Mouse (Mus musculus) intestine, embryonic 15.5 days (tissue): ENCODE data around the gene Fam43a. TPM values are rescaled to one million over a fixed set of nuclear protein-coding genes. Genes with fewer than 3 reads are reported as not detected.

Source experiments
- ATAC-seq: fragments of 200-750 bp; cut with Nextera tagmentation; 2 replicates; pipeline ENCODE4 v1.8.0; 2017; ENCODE audit warnings: moderate TSS enrichment, moderate library complexity
- H3K27ac ChIP-seq: fragments of 300-500 bp; sonication (generic); 2 replicates; pipeline ENCODE4 v1.5.1; 2015; ENCODE audit warnings: mild to moderate bottlenecking, inconsistent platforms
- H3K27me3 ChIP-seq: fragments of 300-500 bp; sonication (generic); replicated peaks from 2 replicates; pipeline ENCODE4 v1.6.1; 2015; ENCODE audit warnings: inconsistent platforms
- H3K36me3 ChIP-seq: fragments of 300-500 bp; sonication (generic); 2 replicates; pipeline ENCODE4 v1.6.1; 2015; ENCODE audit warnings: inconsistent platforms
- H3K4me1 ChIP-seq: fragments of 300-500 bp; sonication (generic); replicated peaks from 2 replicates; pipeline ENCODE4 v1.6.1; 2015; ENCODE audit warnings: inconsistent platforms
- H3K4me2 ChIP-seq: fragments of 300-500 bp; sonication (generic); replicated peaks from 2 replicates; pipeline ENCODE4 v1.6.1; 2015; ENCODE audit warnings: mild to moderate bottlenecking, inconsistent platforms
- H3K4me3 ChIP-seq: fragments of 300-500 bp; sonication (generic); replicated peaks from 2 replicates; pipeline ENCODE4 v1.5.1; 2015; ENCODE audit warnings: inconsistent platforms
- H3K9ac ChIP-seq: fragments of 300-500 bp; sonication (generic); 2 replicates; pipeline ENCODE4 v1.6.1; 2015; ENCODE audit warnings: inconsistent platforms
- H3K9me3 ChIP-seq: fragments of 300-500 bp; sonication (generic); 2 replicates; pipeline ENCODE4 v1.6.1; 2016; ENCODE audit warnings: inconsistent platforms
- WGBS: fragments of 180-500 bp; shearing (Covaris S2); methylation state at CpG from one replicate; pipeline ENCODE4 v1.1.7; 2015; 5-methylcytosine and 5-hydroxymethylcytosine counted together
- polyA plus RNA-seq: library from polyadenylated mRNA; unstranded; fragments of >200 nt; fragmentation: Nextera tagmentation; extraction: Ambion mirVana; gene quantifications from 2 replicates; pipeline ENCODE4 v1.2.1, GENCODE M21; 2015

Fam43a gene
- polyA plus RNA-seq, 1 experiment from 2014 or later: 12.5 TPM

DNA sequence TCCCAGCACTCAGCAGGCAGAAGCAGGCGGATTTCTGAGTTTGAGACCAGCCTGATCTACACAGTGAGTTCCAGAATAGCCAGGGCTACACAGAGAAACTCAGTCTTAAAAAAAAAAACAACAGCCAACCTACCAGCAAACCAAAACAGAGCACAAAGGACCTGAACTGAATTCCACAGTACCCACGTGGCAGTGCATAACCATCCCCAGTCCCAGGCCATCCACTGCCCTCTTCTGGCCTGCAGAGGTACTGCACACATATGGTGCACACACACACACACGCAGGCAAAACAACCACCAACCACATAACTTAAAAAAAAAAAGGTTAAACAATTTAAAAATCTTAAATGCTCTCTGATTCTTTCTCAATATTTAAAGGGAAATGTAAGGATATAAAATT is 42.7 kb downstream of the Fam43a start:
- H3K27ac ChIP-seq: no peak overlapping the region
- no peaks in the 10 kb centered on the region for H3K4me1 ChIP-seq
- H3K4me2 ChIP-seq: no peak overlapping the region
- H3K36me3 ChIP-seq: no peaks in the 10 kb centered on the region
- 85% methylated on average over 3 of the region's 3 CpGs for WGBS
- no peaks in the 10 kb centered on the region for H3K27me3 ChIP-seq
- H3K4me3 ChIP-seq: no peak overlapping the region
- H3K9ac ChIP-seq: no peak overlapping the region
- no peaks in the 10 kb centered on the region for H3K9me3 ChIP-seq
- no peak for ATAC-seq

DNA sequence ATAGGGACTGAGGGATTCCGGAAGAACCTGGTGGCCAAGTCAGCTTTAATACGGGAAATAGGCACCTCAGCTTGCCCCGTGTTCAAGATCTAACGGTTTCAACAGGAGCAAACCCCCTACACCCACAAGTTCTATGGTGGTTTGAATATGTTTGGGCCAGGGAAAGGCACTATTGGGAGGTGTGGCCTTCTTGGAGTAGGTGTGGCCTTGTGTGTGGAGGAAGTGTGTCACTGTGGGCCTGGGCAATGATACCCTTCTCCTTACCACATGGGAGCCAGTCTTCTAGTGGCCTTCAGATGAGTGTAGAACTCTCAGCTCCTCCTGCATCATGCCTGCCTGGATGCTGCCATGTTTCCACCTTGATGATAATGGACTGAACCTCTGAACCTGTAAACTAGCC is 45.5 kb downstream of the Fam43a start:
- 90% methylated on average over 4 of the region's 4 CpGs for WGBS

DNA sequence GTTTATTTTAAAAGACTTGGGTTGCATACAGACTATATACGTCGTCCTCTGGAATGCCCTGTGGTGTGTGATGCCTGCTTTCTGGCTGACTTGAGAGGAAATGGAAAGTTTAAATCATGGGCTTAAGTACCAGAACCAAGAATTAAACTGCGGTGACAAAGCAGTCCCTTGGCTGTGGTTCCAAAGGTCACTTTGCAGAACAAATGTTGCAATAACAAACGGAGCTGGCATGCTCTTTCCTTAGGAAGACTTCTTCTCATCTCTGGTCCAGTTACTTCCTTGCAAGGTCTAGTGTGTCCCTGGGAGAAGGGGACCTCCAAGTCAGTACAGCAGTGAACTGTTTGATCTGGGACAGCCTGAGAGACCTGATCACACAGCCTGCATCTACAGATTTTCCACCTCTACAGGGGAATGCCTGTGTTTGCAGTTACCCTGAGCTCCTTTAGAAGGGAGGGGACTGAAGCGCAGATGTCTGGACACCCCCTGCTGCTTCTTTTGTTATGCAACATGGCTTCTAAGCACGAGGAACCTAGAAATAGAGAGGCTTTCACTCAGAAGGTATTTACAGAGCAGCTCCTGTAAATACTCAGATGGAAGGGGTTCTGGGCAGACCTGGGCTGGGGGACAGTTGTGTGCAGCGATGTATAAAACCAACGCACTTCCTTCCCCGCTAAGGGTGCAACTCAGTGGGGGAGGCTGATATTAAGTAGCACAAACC is 46.5 kb downstream of the Fam43a start:
- H3K4me2 ChIP-seq: no peak overlapping the region
- no peak overlapping the region for H3K9ac ChIP-seq
- H3K4me1 ChIP-seq: no peaks in the 10 kb centered on the region
- no peaks in the 10 kb centered on the region for H3K27me3 ChIP-seq
- no peak for ATAC-seq
- H3K27ac ChIP-seq: no peak overlapping the region
- no peaks in the 10 kb centered on the region for H3K36me3 ChIP-seq
- H3K9me3 ChIP-seq: no peaks in the 10 kb centered on the region
- H3K4me3 ChIP-seq: no peak overlapping the region
- 34% methylated on average over 9 of the region's 9 CpGs for WGBS

More for the DNA sequence above, 45.5 kb downstream of the Fam43a start:
- Histone ChIP-seq H3K4me3 (no peak overlapping the region), H3K9ac (no peak overlapping the region), H3K36me3 (no peaks in the 10 kb centered on the region), H3K4me2 (no peak overlapping the region), H3K27ac (no peak overlapping the region), H3K27me3 (no peaks in the 10 kb centered on the region), H3K9me3 (no peaks in the 10 kb centered on the region), H3K4me1 (no peaks in the 10 kb centered on the region)
- no peak for ATAC-seq

DNA sequence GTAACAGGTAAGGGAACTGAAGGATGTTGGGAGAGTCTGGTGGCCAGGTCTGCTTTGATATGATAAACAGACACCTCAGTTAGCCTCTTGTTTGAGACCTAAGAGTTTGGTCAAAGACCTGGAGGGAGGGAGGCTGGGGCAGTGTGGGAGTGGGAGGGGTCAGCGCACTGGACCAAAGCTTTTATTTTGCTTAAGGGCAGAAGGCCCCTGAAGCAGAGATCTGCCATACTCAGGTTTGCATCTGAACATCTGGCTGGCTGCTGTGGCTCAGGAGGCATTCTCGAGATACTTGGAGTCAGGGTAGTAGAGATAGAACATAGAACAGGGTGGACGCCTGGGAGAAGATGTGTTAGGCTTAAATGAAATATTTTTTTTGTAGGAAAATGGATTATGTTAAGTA is 47.3 kb downstream of the Fam43a start:
- Histone ChIP-seq H3K27me3 (no peaks in the 10 kb centered on the region), H3K27ac (no peak overlapping the region)

DNA sequence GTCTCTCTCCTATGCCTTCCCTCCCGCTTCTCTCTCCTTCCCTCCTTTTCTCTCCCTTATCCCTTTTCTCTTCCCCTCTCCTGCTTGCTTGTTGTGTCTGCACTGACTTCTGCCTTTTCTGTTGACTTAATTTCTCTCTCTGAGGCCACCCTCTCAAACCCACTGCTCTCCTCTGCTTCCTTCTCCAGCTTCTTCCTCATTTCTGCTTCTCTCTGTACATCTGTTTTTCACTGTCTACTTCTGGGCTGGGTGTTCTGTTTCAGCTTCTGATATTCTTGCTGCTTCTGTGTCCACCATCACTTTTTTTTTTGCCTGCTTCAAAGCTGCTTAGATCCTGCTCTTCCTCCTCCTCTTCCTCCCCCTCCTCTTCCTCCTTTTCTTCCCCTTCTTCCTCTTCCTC is 51.8 kb downstream of the Fam43a start:
- WGBS: 74% methylated on average over 1 of the region's 1 CpGs

More for the DNA sequence above, 47.3 kb downstream of the Fam43a start:
- Histone ChIP-seq H3K4me2 (no peak overlapping the region), H3K4me3 (no peak overlapping the region), H3K36me3 (no peaks in the 10 kb centered on the region), H3K9ac (no peak overlapping the region), H3K4me1 (no peaks in the 10 kb centered on the region), H3K9me3 (no peaks in the 10 kb centered on the region)
- no peak for ATAC-seq
- 72% methylated on average over 3 of the region's 3 CpGs for WGBS

More for the DNA sequence above, 51.8 kb downstream of the Fam43a start:
- H3K36me3 ChIP-seq: no peaks in the 10 kb centered on the region
- no peak overlapping the region for H3K27ac ChIP-seq
- ATAC-seq: no peak
- H3K27me3 ChIP-seq: no peaks in the 10 kb centered on the region
- no peaks in the 10 kb centered on the region for H3K4me1 ChIP-seq
- no peak overlapping the region for H3K9ac ChIP-seq
- no peak overlapping the region for H3K4me2 ChIP-seq
- no peak overlapping the region for H3K4me3 ChIP-seq
- no peaks in the 10 kb centered on the region for H3K9me3 ChIP-seq

Other genes starting within 250 kb of the Fam43a start
- 18.9 and 21.4 TPM in 2 replicates for gene Atp13a3, start 193.7 kb upstream of the Fam43a start, polyA plus RNA-seq
- 9.1 and 10.0 TPM in 2 replicates for gene Tmem44, start 48.9 kb upstream of the Fam43a start, polyA plus RNA-seq
- gene Lsg1, start 12.1 kb upstream of the Fam43a start, polyA plus RNA-seq: 55.2 and 57.3 TPM in 2 replicates